Mouse (Mus musculus): ENCODE data around the gene Dpagt1. TPM values are rescaled to one million over a fixed set of nuclear protein-coding genes. Genes with fewer than 3 reads are reported as not detected.

Dpagt1 gene
- polyA plus RNA-seq, 1 experiment = 34.0 TPM

DNA sequence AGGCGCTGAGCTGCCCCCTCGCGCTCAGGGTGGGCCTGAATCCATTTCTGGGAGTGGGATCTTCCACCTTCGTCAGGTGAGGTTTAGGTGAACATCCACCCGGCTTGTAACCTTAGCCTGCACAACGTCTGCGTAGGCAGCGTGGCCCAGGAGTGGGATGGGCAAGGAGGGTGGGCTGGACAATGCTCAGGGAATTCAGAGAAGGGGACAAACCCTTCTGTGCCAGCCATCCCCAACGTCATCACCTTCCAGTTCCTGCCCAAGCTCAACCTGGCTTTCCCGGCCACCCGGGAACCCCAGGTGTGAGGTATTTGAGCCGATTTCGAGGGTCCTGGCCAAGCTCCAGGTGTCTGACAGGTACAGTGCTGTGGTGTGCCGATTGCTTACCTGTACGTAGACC lies 54.0 kb downstream of the Dpagt1 start:
- Histone ChIP-seq H3K4me3 (ENCODE audit: insufficient read depth, poor library complexity, severe bottlenecking) (peak overlapping the region; percentile 82), H3K79me2 (ENCODE audit: control insufficient read depth, insufficient read depth) (peaks cover 25% of the 10 kb centered on the region), H3ac (ENCODE audit: control insufficient read depth, insufficient read length, low read depth) (peak overlapping the region; percentile 84), H3K27me3 (ENCODE audit: control insufficient read depth, insufficient read depth, insufficient read length) (no peaks in the 10 kb centered on the region), H3K36me3 (ENCODE audit: control insufficient read depth, insufficient read depth) (peaks cover 36% of the 10 kb centered on the region), H3K79me3 (ENCODE audit: low read depth) (peaks cover 19% of the 10 kb centered on the region)
- no peak for TF ChIP-seq FOSL1 (IDR thresholded peaks at IDR 0.05; ENCODE audit: insufficient read depth, low read length, poor library complexity, severe bottlenecking)
- no peak for TF ChIP-seq USF1 (IDR thresholded peaks at IDR 0.05; ENCODE audit: low read depth)
- TF ChIP-seq CEBPB (IDR thresholded peaks at IDR 0.05; ENCODE audit: low read depth) = no peak
- no peak for TF ChIP-seq MAX (IDR thresholded peaks at IDR 0.05)

Small RNA genes within 50 kb of the gene (microRNA-seq; reads per million reads assigned to microRNA genes)
- gene Gm44335 (ENCODE audit: borderline microRNAs expressed) = not detected

Other genes with a start within 250 kb of the Dpagt1 start
- gene Mfrp, start 224.3 kb upstream of the Dpagt1 start, polyA plus RNA-seq (2012; fragmentation: generic; extraction: Trizol) = 0.05 TPM
- 0.15 TPM for gene C1qtnf5, start 218.8 kb upstream of the Dpagt1 start, polyA plus RNA-seq (2012; fragmentation: generic; extraction: Trizol)
- gene Gm49380, start 212.5 kb upstream of the Dpagt1 start, polyA plus RNA-seq (2012; fragmentation: generic; extraction: Trizol) = 0.05 TPM
- gene Rnf26, start 212.5 kb upstream of the Dpagt1 start, polyA plus RNA-seq (2012; fragmentation: generic; extraction: Trizol) = 52.6 TPM
- 21.7 TPM for gene Mcam, start 191.6 kb upstream of the Dpagt1 start, polyA plus RNA-seq (2012; fragmentation: generic; extraction: Trizol)
- gene Cbl, start 92.0 kb upstream of the Dpagt1 start, polyA plus RNA-seq (2012; fragmentation: generic; extraction: Trizol) = 8.2 TPM
- gene Ccdc153, start 85.3 kb upstream of the Dpagt1 start, polyA plus RNA-seq (2012; fragmentation: generic; extraction: Trizol) = 0.04 TPM
- gene Pdzd3, start 74.5 kb upstream of the Dpagt1 start, polyA plus RNA-seq (2012; fragmentation: generic; extraction: Trizol) = not detected
- 3.4 TPM for gene Nlrx1, start 57.4 kb upstream of the Dpagt1 start, polyA plus RNA-seq (2012; fragmentation: generic; extraction: Trizol)
- 0.21 TPM for gene Abcg4, start 37.4 kb upstream of the Dpagt1 start, polyA plus RNA-seq (2012; fragmentation: generic; extraction: Trizol)
- gene Hinfp, start 20.3 kb upstream of the Dpagt1 start, polyA plus RNA-seq (2012; fragmentation: generic; extraction: Trizol) = 9.1 TPM
- 18.8 TPM for gene C2cd2l, start 5.7 kb upstream of the Dpagt1 start, polyA plus RNA-seq (2012; fragmentation: generic; extraction: Trizol)
- gene H2afx, start 8.7 kb downstream of the Dpagt1 start, polyA plus RNA-seq (2012; fragmentation: generic; extraction: Trizol) = 347 TPM
- gene Hmbs, start 18.2 kb downstream of the Dpagt1 start, polyA plus RNA-seq (2012; fragmentation: generic; extraction: Trizol) = 59.6 TPM
- gene Vps11, start 35.7 kb downstream of the Dpagt1 start, polyA plus RNA-seq (2012; fragmentation: generic; extraction: Trizol) = 26.1 TPM
- 68.3 TPM for gene Hyou1, start 53.5 kb downstream of the Dpagt1 start, polyA plus RNA-seq (2012; fragmentation: generic; extraction: Trizol)
- gene Slc37a4, start 70.8 kb downstream of the Dpagt1 start, polyA plus RNA-seq (2012; fragmentation: generic; extraction: Trizol) = 11.5 TPM
- gene Rps25, start 81.1 kb downstream of the Dpagt1 start, polyA plus RNA-seq (2012; fragmentation: generic; extraction: Trizol) = 2,166 TPM
- 149 TPM for gene Trappc4, start 81.6 kb downstream of the Dpagt1 start, polyA plus RNA-seq (2012; fragmentation: generic; extraction: Trizol)
- gene Ccdc84, start 92.5 kb downstream of the Dpagt1 start, polyA plus RNA-seq (2012; fragmentation: generic; extraction: Trizol) = 17.9 TPM
- gene Foxr1, start 115.1 kb downstream of the Dpagt1 start, polyA plus RNA-seq (2012; fragmentation: generic; extraction: Trizol) = not detected
- 0.04 TPM for gene Upk2, start 129.0 kb downstream of the Dpagt1 start, polyA plus RNA-seq (2012; fragmentation: generic; extraction: Trizol)
- 31.4 TPM for gene Bcl9l, start 156.8 kb downstream of the Dpagt1 start, polyA plus RNA-seq (2012; fragmentation: generic; extraction: Trizol)
- not detected for gene Cxcr5, start 235.9 kb downstream of the Dpagt1 start, polyA plus RNA-seq (2012; fragmentation: generic; extraction: Trizol)